Mouse (Mus musculus): ENCODE measurements around the gene Nr1i2. TPM values are rescaled to one million over a fixed set of nuclear protein-coding genes. Genes with fewer than 3 reads are reported as not detected.

The Nr1i2 gene
- polyA plus RNA-seq, 1 experiment from 2014 or later, result not detected

Other genes with a start within 250 kb of the Nr1i2 start
- gene Gsk3b, start 205.8 kb downstream of the Nr1i2 start, polyA plus RNA-seq (2015; fragmentation: Nextera tagmentation; extraction: Ambion mirVana), result 36.7 and 39.3 TPM in 2 replicates
- 0.16 TPM in 1 of 2 replicates, not detected in the other for gene Maats1, start 47.3 kb upstream of the Nr1i2 start, polyA plus RNA-seq (2015; fragmentation: Nextera tagmentation; extraction: Ambion mirVana)
- gene Cox17, start 52.2 kb upstream of the Nr1i2 start, polyA plus RNA-seq (2015; fragmentation: Nextera tagmentation; extraction: Ambion mirVana), result 237 and 277 TPM in 2 replicates
- gene Gm21987, start 52.2 kb upstream of the Nr1i2 start, polyA plus RNA-seq (2015; fragmentation: Nextera tagmentation; extraction: Ambion mirVana), result 5.1 and 5.7 TPM in 2 replicates
- 298 and 317 TPM in 2 replicates for gene Popdc2, start 67.4 kb upstream of the Nr1i2 start, polyA plus RNA-seq (2015; fragmentation: Nextera tagmentation; extraction: Ambion mirVana)
- gene Pla1a, start 138.3 kb upstream of the Nr1i2 start, polyA plus RNA-seq (2015; fragmentation: Nextera tagmentation; extraction: Ambion mirVana), result 0.37 and 0.69 TPM in 2 replicates
- gene Adprh, start 157.9 kb upstream of the Nr1i2 start, polyA plus RNA-seq (2015; fragmentation: Nextera tagmentation; extraction: Ambion mirVana), result 92.3 and 102 TPM in 2 replicates
- 0.53 and 0.55 TPM in 2 replicates for gene Cd80, start 160.7 kb upstream of the Nr1i2 start, polyA plus RNA-seq (2015; fragmentation: Nextera tagmentation; extraction: Ambion mirVana)
- gene Timmdc1, start 227.8 kb upstream of the Nr1i2 start, polyA plus RNA-seq (2015; fragmentation: Nextera tagmentation; extraction: Ambion mirVana), result 29.7 and 35.3 TPM in 2 replicates

Data from heart, embryonic 13.5 days (tissue).